Mouse (Mus musculus): Measurements from ENCODE around the gene Calm2.

Gene Calm2

DNA sequence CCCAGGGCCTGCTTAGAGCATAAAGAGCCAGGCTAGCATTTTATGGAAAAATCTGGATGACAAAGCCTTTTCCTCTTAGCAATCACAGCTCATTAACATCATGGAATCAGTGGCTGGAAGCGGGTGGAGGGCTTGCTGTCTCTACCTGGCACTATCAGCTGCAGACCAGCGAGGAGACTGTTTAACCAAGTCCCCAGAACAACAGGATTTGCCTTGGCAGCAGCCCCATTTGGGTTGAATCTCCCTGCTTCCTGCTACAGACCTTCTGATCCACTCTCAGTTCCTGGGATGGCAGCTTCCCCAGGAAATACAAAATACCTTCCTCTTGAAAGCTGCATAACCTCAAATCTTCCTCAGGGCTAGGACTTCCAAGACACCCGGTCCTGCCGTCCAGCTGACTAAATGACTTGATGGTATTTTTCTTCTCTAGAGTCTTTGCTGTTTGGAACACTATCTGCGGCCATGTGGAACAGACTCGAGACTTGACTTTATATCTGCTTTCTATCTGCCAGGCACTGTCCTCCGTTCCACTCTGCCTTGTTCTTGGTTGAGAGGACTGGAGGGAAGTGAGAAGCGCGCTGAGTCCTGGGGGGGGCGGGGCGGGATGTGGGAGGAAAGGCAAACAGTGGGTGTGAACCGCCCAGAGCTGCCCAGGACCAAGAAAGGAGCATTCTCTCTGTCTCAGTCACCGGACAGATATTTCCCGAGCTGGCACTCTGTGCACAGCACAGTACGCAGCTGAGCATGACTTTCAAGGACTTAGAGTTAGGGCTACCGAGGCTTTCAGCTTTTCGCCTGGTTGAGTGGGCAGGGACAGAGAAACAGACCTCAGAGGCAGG is 12.4 kb upstream of the Calm2 start:
- DNase-seq: peak; percentile 73

DNA sequence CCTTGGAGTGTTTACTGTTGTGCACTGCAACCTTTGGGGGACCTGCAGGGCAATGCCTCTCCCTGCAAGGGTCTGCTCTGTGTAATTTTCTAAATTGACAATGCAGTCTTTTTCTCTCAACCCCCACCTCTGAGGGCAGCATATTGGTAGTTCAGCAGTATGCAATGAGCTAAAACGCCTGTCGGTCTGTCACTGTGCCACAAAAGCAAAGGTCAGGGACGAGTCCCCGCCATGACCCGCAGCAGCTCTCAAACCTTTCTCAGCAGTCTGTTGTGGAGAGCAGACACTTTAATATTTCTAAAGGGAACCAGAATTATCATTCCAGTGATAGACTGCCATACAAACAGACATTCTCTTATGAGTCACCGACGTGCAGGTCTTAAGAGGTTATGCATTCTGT is 11.2 kb upstream of the Calm2 start:
- DNase-seq: no peak

DNA sequence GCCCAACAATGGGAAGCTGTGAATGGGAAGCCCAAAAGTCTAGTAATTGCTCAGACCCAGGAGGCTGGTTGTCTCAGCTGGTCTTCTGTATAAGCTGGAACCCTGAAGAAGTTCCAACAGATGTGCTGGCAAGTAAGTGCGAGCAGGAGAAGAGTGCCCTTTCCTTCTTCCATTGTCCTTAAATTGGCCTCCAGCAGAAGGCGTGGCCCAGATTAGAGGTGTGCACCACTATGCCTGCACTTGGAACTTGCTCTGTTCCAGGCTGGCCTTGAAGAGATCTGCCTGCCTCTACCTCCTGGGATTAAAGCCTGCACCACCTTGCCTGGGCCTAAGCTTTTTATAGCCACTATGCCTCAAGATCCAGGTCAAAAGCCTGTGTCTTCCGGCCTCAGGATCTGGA is 7.4 kb upstream of the Calm2 start:
- DNase-seq: no peak

DNA sequence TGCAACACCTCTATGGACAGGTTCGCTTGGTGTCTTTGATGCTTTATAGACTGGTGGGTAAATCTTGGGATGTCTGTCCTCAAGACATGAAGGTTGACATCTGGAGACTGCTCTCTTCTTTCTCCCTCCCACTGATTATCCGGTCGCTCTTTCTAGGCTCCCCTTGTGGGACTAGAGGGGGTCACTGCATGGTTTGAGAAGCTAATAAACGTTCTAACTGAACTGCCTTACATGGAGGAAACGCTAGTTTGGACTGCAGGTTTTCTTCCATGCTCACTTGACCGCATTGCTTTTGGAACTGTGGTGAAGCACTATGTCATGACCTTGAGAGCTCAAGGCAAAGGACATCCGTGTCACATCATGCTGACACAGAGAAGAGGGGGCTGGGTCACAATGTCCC is 6.6 kb upstream of the Calm2 start:
- no peak for DNase-seq

- no peak for DNase-seq
Observed at GRCm38 (mm10) chr17:87448881-87449280, 2.1 kb upstream of the Calm2 start.

DNA sequence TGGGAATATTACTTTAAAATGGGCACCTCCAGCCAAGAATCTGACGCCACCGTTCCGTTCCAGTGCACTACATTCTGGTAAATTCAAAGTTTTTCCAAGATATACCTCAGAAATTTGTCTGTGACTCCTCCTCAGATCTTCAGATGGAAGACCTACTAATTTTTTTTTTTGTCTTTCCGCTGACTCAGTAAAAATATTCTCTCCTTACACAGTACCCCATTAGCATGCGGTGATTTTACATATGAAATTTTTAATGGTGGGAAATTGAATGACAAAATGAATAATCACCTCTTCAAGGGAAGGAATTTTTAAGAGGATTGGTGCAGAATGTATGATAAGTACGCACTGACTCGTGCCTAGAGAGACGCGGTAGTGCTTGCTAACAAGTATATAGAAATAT is 1.6 kb upstream of the Calm2 start:
- DNase-seq: no peak

- DNase-seq: no peak
Observed at GRCm38 (mm10) chr17:87447612-87448200, 971 bp upstream of the Calm2 start.

- peak; percentile 69 for DNase-seq
Observed at GRCm38 (mm10) chr17:87445917-87446766, 593 bp downstream of the Calm2 start.

GRCm38 (mm10) chr17:87445337-87445916 is 1.3 kb downstream of the Calm2 start:
- DNase-seq: peak; percentile 35

- peak; percentile 31 for DNase-seq
Observed at GRCm38 (mm10) chr17:87444763-87445162, 2.0 kb downstream of the Calm2 start.

GRCm38 (mm10) chr17:87441537-87441936 is 5.2 kb downstream of the Calm2 start:
- DNase-seq: no peak

- DNase-seq: peak; percentile 39
Observed at GRCm38 (mm10) chr17:87439441-87439840, 7.3 kb downstream of the Calm2 start.

DNA sequence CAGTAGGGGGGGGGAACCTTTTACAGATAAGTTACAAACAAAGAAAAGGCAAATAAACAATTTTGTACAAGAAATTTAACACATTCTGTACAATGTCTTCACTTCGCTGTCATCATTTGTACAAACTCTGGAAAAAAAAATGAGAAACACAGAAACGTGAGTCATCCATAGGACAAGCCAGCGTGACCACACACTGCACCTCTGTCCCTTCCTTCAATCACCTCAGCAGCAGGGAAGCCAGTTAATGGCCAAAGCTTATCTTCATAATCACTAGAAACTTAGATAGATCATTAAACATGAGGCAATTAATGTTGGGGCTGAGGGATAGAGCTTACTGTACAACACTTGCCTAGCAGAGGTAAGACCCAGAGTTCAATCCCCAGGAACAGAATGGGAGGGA is 12.8 kb downstream of the Calm2 start:
- DNase-seq: no peak

DNA sequence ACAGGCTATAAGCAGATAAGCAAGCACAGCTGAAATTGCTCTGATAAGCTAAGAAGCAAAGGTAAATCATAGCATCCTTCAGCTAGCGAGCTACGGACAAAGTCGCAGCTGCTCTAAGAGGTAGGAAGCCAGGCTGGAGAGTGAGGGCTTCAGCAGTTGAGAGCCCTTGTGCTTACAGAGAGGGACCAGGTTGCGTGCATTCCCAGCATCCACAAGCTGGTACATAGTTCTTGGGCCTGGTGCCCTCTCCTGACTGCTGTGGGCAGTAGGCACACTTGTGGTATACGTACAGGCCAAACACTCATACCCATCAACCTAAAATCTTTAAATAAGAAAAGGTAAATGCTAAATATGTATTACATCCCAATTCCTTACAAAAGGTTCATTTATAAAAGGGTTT is 14.0 kb downstream of the Calm2 start:
- no peak for DNase-seq

DNA sequence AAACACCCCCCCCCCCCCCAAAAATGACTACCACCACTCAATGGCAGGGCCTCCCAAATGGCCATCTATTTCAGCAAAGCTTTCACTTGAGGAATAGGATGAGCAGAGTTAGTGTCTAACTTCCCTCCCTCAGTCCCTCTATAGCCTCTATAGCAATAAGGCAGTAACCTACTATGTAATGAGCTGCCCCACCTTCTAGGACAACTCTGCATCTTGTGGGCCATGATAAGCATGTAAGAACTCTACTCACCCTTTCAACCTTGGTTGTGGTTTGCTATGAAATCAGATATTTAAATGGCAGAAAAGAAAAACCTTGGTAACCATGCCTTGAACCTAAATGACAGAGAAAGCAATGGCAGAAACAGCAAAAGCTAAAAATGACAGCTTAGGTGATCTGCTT is 14.4 kb downstream of the Calm2 start:
- no peak for DNase-seq

GRCm38 (mm10) chr17:87429431-87429830 is 17.3 kb downstream of the Calm2 start:
- DNase-seq: no peak

DNA sequence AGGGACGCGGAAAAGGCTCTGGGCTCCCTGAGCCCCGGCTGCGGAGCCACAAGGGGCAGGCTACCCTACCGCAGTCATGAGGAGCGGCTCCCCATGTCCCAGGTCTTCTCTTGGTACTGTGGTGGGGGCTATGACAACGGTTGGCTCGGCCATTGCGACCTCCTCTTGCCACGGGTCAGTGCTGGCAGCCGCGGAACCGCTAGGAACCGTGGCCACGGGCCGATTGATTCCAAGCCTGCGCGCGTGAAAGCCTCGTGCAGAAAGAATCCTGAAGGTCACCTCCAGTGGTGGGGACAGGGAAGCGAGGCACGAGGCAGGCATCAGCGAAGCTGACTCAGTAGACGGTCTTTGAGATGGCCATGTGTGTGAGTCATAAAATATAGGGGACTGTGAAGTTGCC is 19.2 kb downstream of the Calm2 start, which contains the start of gene Stpg4:
Gene Stpg4, minus strand, starts transcription at position 231 of the 400 bp plus-strand sequence.
- no peak for DNase-seq

GRCm38 (mm10) chr17:87418082-87418481 is 28.7 kb downstream of the Calm2 start:
- no peak for DNase-seq

- no peak for DNase-seq
Observed at GRCm38 (mm10) chr17:87406646-87407045, 40.1 kb downstream of the Calm2 start.

DNA sequence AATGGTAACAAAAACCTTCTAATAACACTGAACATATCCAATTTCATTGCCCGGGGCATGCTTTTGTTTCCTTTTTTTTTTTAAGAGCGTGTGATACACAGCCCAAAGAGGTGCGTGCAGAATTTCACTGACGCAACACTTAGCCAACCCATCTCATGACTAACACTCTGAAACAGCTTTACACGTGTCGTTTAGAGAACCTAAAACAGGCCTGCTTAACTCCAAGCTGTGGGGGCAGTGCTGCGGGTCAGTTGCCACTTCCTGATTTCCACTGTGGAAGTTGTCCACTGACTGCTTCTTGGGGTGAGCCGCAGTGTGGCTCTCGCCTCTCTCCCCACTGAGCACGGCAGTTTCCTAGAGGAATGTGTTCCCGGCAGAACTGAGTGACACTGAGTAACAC is 41.2 kb downstream of the Calm2 start:
- peak; percentile 73 for DNase-seq

DNA sequence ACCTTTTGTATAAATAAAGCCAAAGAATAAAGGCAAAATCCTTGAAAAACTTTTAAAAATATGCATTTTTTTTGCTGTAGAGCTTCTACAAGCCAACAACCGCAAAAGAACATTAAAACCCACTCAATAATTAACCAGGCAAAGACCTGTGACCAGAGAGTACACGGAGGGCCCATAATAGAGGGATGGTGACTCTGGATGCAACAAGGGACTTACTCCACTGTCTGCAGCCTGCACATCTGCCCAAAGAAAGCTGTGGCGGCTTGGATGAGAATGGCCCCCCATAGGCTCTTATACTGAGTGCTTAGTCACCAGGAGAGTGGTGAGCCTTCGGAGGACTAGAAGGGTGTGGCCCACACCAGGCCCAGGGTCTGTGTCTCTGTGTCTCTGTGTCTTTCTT is 43.3 kb downstream of the Calm2 start:
- DNase-seq: no peak

DNA sequence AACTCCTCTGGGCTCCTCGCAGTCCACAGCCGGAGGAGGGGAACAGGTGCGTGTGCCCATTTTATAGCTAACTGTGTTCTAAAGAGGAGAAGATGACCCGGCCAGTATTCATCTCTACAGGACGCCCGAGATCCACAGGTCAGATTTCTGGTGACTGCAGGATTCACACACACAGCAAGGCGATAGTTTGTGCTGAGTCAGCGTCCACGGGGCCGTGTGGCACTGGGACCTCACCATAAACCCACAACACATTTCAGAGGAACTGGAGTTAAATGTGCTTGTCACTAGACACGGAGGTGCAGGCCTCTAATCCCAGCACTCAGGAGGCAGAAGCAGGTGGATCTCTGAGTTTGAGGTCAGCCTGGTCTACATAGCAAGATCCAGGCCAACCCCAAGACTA is 44.3 kb downstream of the Calm2 start:
- DNase-seq: no peak

- peak; percentile 26 for DNase-seq
Observed at GRCm38 (mm10) chr17:87397088-87397487, 49.6 kb downstream of the Calm2 start.
